21 mouse cellular contexts compared by ENCODE assay signal in genomic region chr9:106308151-106308550, GRCm38 (mm10). TPM values are rescaled to one million over a fixed set of nuclear protein-coding genes. Genes with fewer than 3 reads are reported as not detected.
DNase-seq lines count a peak whose midpoint lies in the region; ATAC-seq and TF ChIP-seq lines count a peak whose summit lies in the region.
"Had no signal": no experiment of that assay in that cellular context is flagged by ENCODE, and none has a peak within 500 bp of the region (broad histone marks: within the 10 kb centered on the region; RNA-seq: fewer than 3 reads in every experiment).

No protein-coding gene starts in this region.

- H3K4me2 ChIP-seq in liver, embryonic 15.5 days = no peak overlapping the region
- H3K4me2 ChIP-seq in liver, embryonic 12.5 days = no peak overlapping the region
- H3K4me2 ChIP-seq: forebrain, embryonic 12.5 days; hindbrain, embryonic 14.5 days; limb, embryonic 12.5 days; neural tube, embryonic 15.5 days had no signal

- intact Hi-C loops in gastrocnemius, adult 2 months (cut with DNase I) = loop anchor here (5.0 kb wide), 2 partner anchors 39 to 169 kb away; partner anchors contain the start of genes Parp3 and Rrp9

- TF ChIP-seq CTCF in gastrocnemius, adult 2 months (IDR thresholded peaks at IDR 0.05) = no peak

- no peaks in the 10 kb centered on the region for H3K27me3 ChIP-seq in liver, embryonic 15.5 days
- H3K27me3 ChIP-seq in liver, embryonic 12.5 days (replicated peaks) = no peaks in the 10 kb centered on the region
- H3K27me3 ChIP-seq: forebrain, embryonic 12.5 days; limb, embryonic 12.5 days; neural tube, embryonic 15.5 days; Patski had no signal

- no peak for ATAC-seq in liver, embryonic 15.5 days (ENCODE audit: insufficient read depth)
- no peak for ATAC-seq in liver, embryonic 12.5 days
- ATAC-seq in megakaryocyte, adult 5-6 weeks (ENCODE audit: poor library complexity, severe bottlenecking) = peak; percentile 36
- ATAC-seq: CD4-positive, CD25-positive, alpha-beta regulatory T cell, adult 4 months; midbrain, embryonic 16.5 days; Patski had no signal

- DNase-seq in gastrocnemius, adult 2 months = no peak
- no peak for DNase-seq in gastrocnemius, adult 8-10 months (ENCODE audit: low spot score in 2 of 2)
- DNase-seq in urinary bladder, postnatal 25 days (ENCODE audit: low spot score) = no peak
- no peak for DNase-seq in ovary, postnatal 14 days (ENCODE audit: low spot score)
- DNase-seq: adrenal gland, postnatal 10 days; cerebellum, adult 2 months; cerebellum, postnatal 36 days; gastrocnemius, postnatal 14 days; heart, postnatal 10 days; thymus, postnatal 25 days had no signal

- no peaks in the 10 kb centered on the region for H3K9me3 ChIP-seq in liver, embryonic 15.5 days (replicated peaks)
- no peaks in the 10 kb centered on the region for H3K9me3 ChIP-seq in liver, embryonic 12.5 days (replicated peaks)
- H3K9me3 ChIP-seq: forebrain, embryonic 12.5 days; limb, embryonic 12.5 days; neural tube, embryonic 15.5 days had no signal

- peaks cover 37% of the 10 kb centered on the region for H3K4me1 ChIP-seq in liver, embryonic 15.5 days (replicated peaks)
- H3K4me1 ChIP-seq in liver, embryonic 12.5 days = peaks cover 19% of the 10 kb centered on the region
- peaks cover 8% of the 10 kb centered on the region for H3K4me1 ChIP-seq in brown adipose tissue, adult 24 weeks (ENCODE audit: control insufficient read depth, insufficient read depth, insufficient read length, low read length)
- H3K4me1 ChIP-seq: limb, embryonic 12.5 days; neural tube, embryonic 15.5 days had no signal

- H3K4me3 ChIP-seq in gastrocnemius, adult 2 months = no peak overlapping the region
- no peak overlapping the region for H3K4me3 ChIP-seq in liver, embryonic 15.5 days (replicated peaks)
- H3K4me3 ChIP-seq in liver, embryonic 12.5 days = no peak overlapping the region
- H3K4me3 ChIP-seq in brown adipose tissue, adult 24 weeks (ENCODE audit: insufficient read depth, low read depth, low read length) = no peak overlapping the region
- H3K4me3 ChIP-seq: forebrain, embryonic 12.5 days; limb, embryonic 12.5 days; neural tube, embryonic 15.5 days had no signal

- peak overlapping the region; percentile 78; the same call in 1 of the 2 replicates for H3K27ac ChIP-seq in gastrocnemius, adult 2 months
- peak overlapping the region; percentile 39; the same call in 1 of the 2 replicates for H3K27ac ChIP-seq in liver, embryonic 15.5 days (replicated peaks)
- H3K27ac ChIP-seq in liver, embryonic 12.5 days = no peak overlapping the region
- 0 out of 2 replicates have a peak overlapping the region, but pooled peaks have one; percentile 0 for H3K27ac ChIP-seq in brown adipose tissue, adult 24 weeks (replicated peaks; ENCODE audit: low read depth, low read length)
- H3K27ac ChIP-seq: forebrain, embryonic 12.5 days; hindbrain, embryonic 14.5 days; neural tube, embryonic 15.5 days had no signal

- H3K36me3 ChIP-seq in liver, embryonic 15.5 days (replicated peaks) = peaks cover 25% of the 10 kb centered on the region
- peaks cover 28% of the 10 kb centered on the region for H3K36me3 ChIP-seq in liver, embryonic 12.5 days
- H3K36me3 ChIP-seq: forebrain, embryonic 12.5 days; neural tube, embryonic 15.5 days had no signal

- WGBS in liver, embryonic 15.5 days (ENCODE audit: insufficient replicate concordance) = 68% methylated on average over 5 of the region's 5 CpGs
- 66% methylated on average over 5 of the region's 5 CpGs for WGBS in liver, embryonic 12.5 days (ENCODE audit: insufficient replicate concordance)

- no peak overlapping the region for H3K9ac ChIP-seq in liver, embryonic 15.5 days
- H3K9ac ChIP-seq in liver, embryonic 12.5 days = no peak overlapping the region
- H3K9ac ChIP-seq: forebrain, embryonic 12.5 days; hindbrain, embryonic 14.5 days; limb, embryonic 12.5 days; neural tube, embryonic 15.5 days had no signal

RNA-seq across cellular contexts. Expression of gene Poc1a, which starts 27.3 kb away (rescaled TPM):
- total RNA-seq in gastrocnemius, adult 2 months (2021) = 1 to 10 TPM; 1.4 to 2.1 TPM
- total RNA-seq in gastrocnemius, adult 8-10 months (2022) = 1 to 10 TPM in 3 of 4 experiments, under 1 TPM in 1; 0.99 to 1.7 (median 1.3) TPM
- 23.1 and 25.1 TPM in 2 replicates for polyA plus RNA-seq in liver, embryonic 15.5 days (2015; fragmentation: Nextera tagmentation; extraction: Ambion mirVana)
- polyA plus RNA-seq in liver, embryonic 12.5 days (2016; fragmentation: Nextera tagmentation; extraction: Ambion mirVana) = 28.8 and 29.0 TPM in 2 replicates
- 9.4 and 12.7 TPM in 2 replicates for polyA plus RNA-seq in brown adipose tissue, adult 24 weeks (2012; ENCODE audit: insufficient read depth, insufficient read length, missing spikeins)
- total RNA-seq in megakaryocyte, adult 5-6 weeks (2015) = 26.7 and 37.1 TPM in 2 replicates
- 15.7 and 23.1 TPM in 2 replicates for total RNA-seq in megakaryocyte, adult 5-6 weeks (2017)

RNA-seq across cellular contexts. Expression of gene Alas1, which starts 59.7 kb away (rescaled TPM):
- 100 to 1,000 TPM; 209 to 290 TPM for total RNA-seq in gastrocnemius, adult 2 months (2021)
- 100 to 1,000 TPM; 175 to 200 (median 179) TPM for total RNA-seq in gastrocnemius, adult 8-10 months (2022)
- polyA plus RNA-seq in liver, embryonic 15.5 days (2015; fragmentation: Nextera tagmentation; extraction: Ambion mirVana) = 52.6 and 59.6 TPM in 2 replicates
- 37.6 and 41.1 TPM in 2 replicates for polyA plus RNA-seq in liver, embryonic 12.5 days (2016; fragmentation: Nextera tagmentation; extraction: Ambion mirVana)
- polyA plus RNA-seq in brown adipose tissue, adult 24 weeks (2012; ENCODE audit: insufficient read depth, insufficient read length, missing spikeins) = 452 and 504 TPM in 2 replicates
- total RNA-seq in megakaryocyte, adult 5-6 weeks (2015) = 84.6 and 91.1 TPM in 2 replicates
- total RNA-seq in megakaryocyte, adult 5-6 weeks (2017) = 110 and 116 TPM in 2 replicates

Comparison
In these comparisons a context has a peak if more than half of its experiments do, and no peak if none do; other contexts are left out.
1. RNA of gene Poc1a, which starts 27.3 kb away (total RNA-seq): 15.7 to 37.1 TPM in megakaryocyte, adult 5-6 weeks; 1.4 to 2.1 TPM in gastrocnemius, adult 2 months and 0.99 to 1.7 TPM in gastrocnemius, adult 8-10 months; every median in the first group is over 4 times any median in the second.